Mouse (Mus musculus): ENCODE measurements at regions not wholly inside any gene's neighbourhood (a gene's known extent, or its start where the extent isn't known, plus 50 kb on each side); places are given as distances from the start of the nearest gene placed in this dataset.

GRCm38 (mm10) chr1:15018460-15018779, 1074.7 kb downstream of the 4930444P10Rik start:
- TF ChIP-seq CTCF (IDR thresholded peaks at IDR 0.05; ENCODE audit: borderline replicate concordance, insufficient read depth, low read length): no peak
- no peak for TF ChIP-seq POLR2A (IDR thresholded peaks at IDR 0.05; ENCODE audit: low read depth, low read length)

Data from embryonic fibroblast, embryonic 13.5 days (primary cell).